Mouse (Mus musculus): ENCODE measurements around the gene Pde4d.
"Not testable (repeated sequence)": the region's sequence is repeated elsewhere in the genome, so short reads cannot be mapped to it uniquely, and the experiment has no call there.

The Pde4d gene

GRCm38 (mm10) chr13:109902460-109902854 is 1452.7 kb downstream of the Pde4d start:
- DNase-seq (ENCODE audit: low spot score), result not testable (repeated sequence)

GRCm38 (mm10) chr13:109902855-109903763 is 1453.4 kb downstream of the Pde4d start:
- peak; percentile 70 for DNase-seq (ENCODE audit: low spot score)

GRCm38 (mm10) chr13:109903764-109904510 is 1454.2 kb downstream of the Pde4d start:
- DNase-seq (ENCODE audit: low spot score), result no peak

GRCm38 (mm10) chr13:109906342-109906888 is 1456.7 kb downstream of the Pde4d start:
- DNase-seq (ENCODE audit: low spot score), result no peak

GRCm38 (mm10) chr13:109907634-109908033 is 1457.9 kb downstream of the Pde4d start:
- peak; percentile 68 for DNase-seq (ENCODE audit: low spot score)

- DNase-seq (ENCODE audit: low spot score), result no peak
Observed at GRCm38 (mm10) chr13:109908386-109908785, 1458.6 kb downstream of the Pde4d start.

- no peak for DNase-seq (ENCODE audit: low spot score)
Observed at GRCm38 (mm10) chr13:109909111-109909510, 1459.4 kb downstream of the Pde4d start.

GRCm38 (mm10) chr13:109910915-109911314 is 1461.2 kb downstream of the Pde4d start:
- no peak for DNase-seq (ENCODE audit: low spot score)

- DNase-seq (ENCODE audit: low spot score), result no peak
Observed at GRCm38 (mm10) chr13:109912635-109913034, 1462.9 kb downstream of the Pde4d start.

- DNase-seq (ENCODE audit: low spot score), result no peak
Observed at GRCm38 (mm10) chr13:109914246-109914645, 1464.5 kb downstream of the Pde4d start.

- DNase-seq (ENCODE audit: low spot score), result no peak
Observed at GRCm38 (mm10) chr13:109914846-109915245, 1465.1 kb downstream of the Pde4d start.

GRCm38 (mm10) chr13:109915501-109915900 is 1465.8 kb downstream of the Pde4d start:
- DNase-seq (ENCODE audit: low spot score), result no peak

GRCm38 (mm10) chr13:109915964-109916363 is 1466.2 kb downstream of the Pde4d start:
- no peak for DNase-seq (ENCODE audit: low spot score)

GRCm38 (mm10) chr13:109917551-109917950 is 1467.8 kb downstream of the Pde4d start:
- no peak for DNase-seq (ENCODE audit: low spot score)

- DNase-seq (ENCODE audit: low spot score), result no peak
Observed at GRCm38 (mm10) chr13:109918631-109919030, 1468.9 kb downstream of the Pde4d start.

- no peak for DNase-seq (ENCODE audit: low spot score)
Observed at GRCm38 (mm10) chr13:109920256-109920655, 1470.5 kb downstream of the Pde4d start.

- no peak for DNase-seq (ENCODE audit: low spot score)
Observed at GRCm38 (mm10) chr13:109921336-109922038, 1471.7 kb downstream of the Pde4d start.

GRCm38 (mm10) chr13:109922228-109922627 is 1472.5 kb downstream of the Pde4d start:
- peak; percentile 56 for DNase-seq (ENCODE audit: low spot score)

- DNase-seq (ENCODE audit: low spot score), result no peak
Observed at GRCm38 (mm10) chr13:109922782-109923181, 1473.0 kb downstream of the Pde4d start.

GRCm38 (mm10) chr13:109924771-109925170 is 1475.0 kb downstream of the Pde4d start:
- DNase-seq (ENCODE audit: low spot score), result no peak

GRCm38 (mm10) chr13:109926277-109926920 is 1476.7 kb downstream of the Pde4d start:
- DNase-seq (ENCODE audit: low spot score), result no peak
